Mouse (Mus musculus) forebrain, embryonic 11.5 days (tissue): Measurements from ENCODE around the gene Glo1. TPM values are rescaled to one million over a fixed set of nuclear protein-coding genes. Genes with fewer than 3 reads are reported as not detected.
"Not testable (repeated sequence)": the region's sequence is repeated elsewhere in the genome, so short reads cannot be mapped to it uniquely, and the experiment has no call there.

Source experiments
- ATAC-seq: fragments of 200-750 bp; cut with Nextera tagmentation; replicated peaks from 2 replicates; pipeline ENCODE4 v1.8.0; 2017; ENCODE audit warnings: moderate TSS enrichment; ENCODE audit not compliant: low FRiP score
- DNase-seq: peaks from one replicate; pipeline ENCODE4 v3.0.0-alpha.2; 2017; ENCODE audit warnings: low spot score
- H3K27ac ChIP-seq: fragments of 300-500 bp; sonication (generic); 2 replicates; pipeline ENCODE4 v1.5.1; 2014; ENCODE audit warnings: low read depth, low read length
- H3K27me3 ChIP-seq: fragments of 300-500 bp; sonication (generic); 2 replicates; pipeline ENCODE4 v1.6.1; 2014; ENCODE audit warnings: mild to moderate bottlenecking, low read length, mixed read lengths; ENCODE audit not compliant: control insufficient read depth, insufficient read depth
- H3K36me3 ChIP-seq: fragments of 300-500 bp; sonication (generic); 2 replicates; pipeline ENCODE4 v1.6.1; 2014; ENCODE audit warnings: mild to moderate bottlenecking, low read length, moderate library complexity, mixed read lengths; ENCODE audit not compliant: control insufficient read depth, insufficient read depth
- H3K4me1 ChIP-seq: fragments of 300-500 bp; sonication (generic); replicated peaks from 2 replicates; pipeline ENCODE4 v1.6.1; 2014; ENCODE audit warnings: low read length, mixed read lengths; ENCODE audit not compliant: control insufficient read depth, insufficient read depth
- H3K4me2 ChIP-seq: fragments of 300-500 bp; sonication (generic); 2 replicates; pipeline ENCODE4 v1.6.1; 2014; ENCODE audit warnings: low read depth, mild to moderate bottlenecking, low read length, moderate library complexity, mixed read lengths; ENCODE audit not compliant: severe bottlenecking
- H3K4me3 ChIP-seq: fragments of 300-500 bp; sonication (generic); 2 replicates; pipeline ENCODE4 v1.5.1; 2014; ENCODE audit warnings: low read depth, low read length
- H3K9ac ChIP-seq: fragments of 300-500 bp; sonication (generic); 2 replicates; pipeline ENCODE4 v1.6.1; 2014; ENCODE audit warnings: low read length
- H3K9me3 ChIP-seq: fragments of 300-500 bp; sonication (generic); 2 replicates; pipeline ENCODE4 v1.6.1; 2016; ENCODE audit warnings: low read length, mixed read lengths; ENCODE audit not compliant: control insufficient read depth
- WGBS: fragments of 180-500 bp; shearing (Covaris S2); extraction: QIAGEN DNeasy Blood & Tissue Kit; methylation state at CpG from one replicate; pipeline ENCODE4 v1.1.7; 2014; 5-methylcytosine and 5-hydroxymethylcytosine counted together
- polyA plus RNA-seq: library from polyadenylated mRNA; unstranded; fragments of >200 nt; fragmentation: Nextera tagmentation; extraction: Ambion mirVana; gene quantifications from 2 replicates; pipeline ENCODE4 v1.2.1, GENCODE M21; 2014

The Glo1 gene
- polyA plus RNA-seq, 1 experiment from 2014 or later, result 288 TPM

- ATAC-seq, result no peak
These were observed 31.0 kb upstream of the Glo1 start for GRCm38 (mm10) chr17:30657530-30658151.

GRCm38 (mm10) chr17:30653010-30653409, 26.3 kb upstream of the Glo1 start:
- Histone ChIP-seq H3K27ac (no peak overlapping the region), H3K4me2 (no peak overlapping the region), H3K4me1 (no peaks in the 10 kb centered on the region), H3K9me3 (no peaks in the 10 kb centered on the region; the same call in 1 of the 2 replicates), H3K4me3 (no peak overlapping the region), H3K36me3 (no peaks in the 10 kb centered on the region), H3K9ac (no peak overlapping the region), H3K27me3 (no peaks in the 10 kb centered on the region)
- no peak for ATAC-seq
- 98% methylated on average over 6 of the region's 6 CpGs for WGBS
- DNase-seq, result no peak

More at GRCm38 (mm10) chr17:30657530-30658151, 31.0 kb upstream of the Glo1 start:
- no peaks in the 10 kb centered on the region for H3K36me3 ChIP-seq
- H3K9ac ChIP-seq, result peak overlapping the region; percentile 45
- H3K27ac ChIP-seq, result no peak overlapping the region
- no peaks in the 10 kb centered on the region for H3K9me3 ChIP-seq
- H3K4me3 ChIP-seq, result peak overlapping the region; percentile 30
- no peak for DNase-seq
- no peaks in the 10 kb centered on the region for H3K27me3 ChIP-seq
- WGBS, result 63% methylated on average over 8 of the region's 8 CpGs
- H3K4me2 ChIP-seq, result peak overlapping the region; percentile 48
- H3K4me1 ChIP-seq, result no peaks in the 10 kb centered on the region

- H3K9me3 ChIP-seq, result no peaks in the 10 kb centered on the region; the same call in 1 of the 2 replicates
- ATAC-seq (no peak), DNase-seq (no peak)
- WGBS, result 93% methylated on average over 3 of the region's 3 CpGs
- no peak overlapping the region for H3K9ac ChIP-seq
- H3K4me3 ChIP-seq, result no peak overlapping the region
- no peak overlapping the region for H3K4me2 ChIP-seq
- H3K4me1 ChIP-seq, result no peaks in the 10 kb centered on the region
- H3K27ac ChIP-seq, result no peak overlapping the region
- H3K27me3 ChIP-seq, result no peaks in the 10 kb centered on the region
- H3K36me3 ChIP-seq, result no peaks in the 10 kb centered on the region
These were observed 22.1 kb upstream of the Glo1 start for GRCm38 (mm10) chr17:30648770-30649169.

- no peaks in the 10 kb centered on the region for H3K27me3 ChIP-seq
- H3K4me2 ChIP-seq, result no peak overlapping the region
- no peak overlapping the region for H3K27ac ChIP-seq
- DNase-seq (no peak), ATAC-seq (no peak)
- H3K4me3 ChIP-seq, result no peak overlapping the region
- H3K36me3 ChIP-seq, result no peaks in the 10 kb centered on the region
- no peaks in the 10 kb centered on the region for H3K4me1 ChIP-seq
- 96% methylated on average over 5 of the region's 5 CpGs for WGBS
- no peaks in the 10 kb centered on the region for H3K9me3 ChIP-seq
- H3K9ac ChIP-seq, result no peak overlapping the region
These were observed 14.2 kb upstream of the Glo1 start for GRCm38 (mm10) chr17:30640896-30641295.

- Histone ChIP-seq H3K9me3 (no peaks in the 10 kb centered on the region), H3K4me3 (no peak overlapping the region), H3K36me3 (no peaks in the 10 kb centered on the region), H3K4me1 (no peaks in the 10 kb centered on the region), H3K4me2 (no peak overlapping the region), H3K27me3 (no peaks in the 10 kb centered on the region), H3K9ac (no peak overlapping the region), H3K27ac (no peak overlapping the region)
- DNase-seq (peak; percentile 35), ATAC-seq (no peak)
- 72% methylated on average over 2 of the region's 2 CpGs for WGBS
These were observed 12.3 kb upstream of the Glo1 start for GRCm38 (mm10) chr17:30638996-30639395.

- no peaks in the 10 kb centered on the region for H3K27me3 ChIP-seq
- H3K27ac ChIP-seq, result peak overlapping the region; percentile 46
- no peak overlapping the region for H3K9ac ChIP-seq
- 68% methylated on average over 1 of the region's 1 CpGs for WGBS
- H3K9me3 ChIP-seq, result no peaks in the 10 kb centered on the region
- no peak for ATAC-seq
- no peak for DNase-seq
- H3K4me3 ChIP-seq, result no peak overlapping the region
- H3K4me1 ChIP-seq, result no peaks in the 10 kb centered on the region
- H3K36me3 ChIP-seq, result no peaks in the 10 kb centered on the region
- H3K4me2 ChIP-seq, result no peak overlapping the region
These were observed 11.0 kb upstream of the Glo1 start for GRCm38 (mm10) chr17:30637714-30638113.

- 24% methylated on average over 14 of the region's 17 CpGs for WGBS
- Histone ChIP-seq H3K27ac (no peak overlapping the region), H3K4me1 (no peaks in the 10 kb centered on the region), H3K4me3 (no peak overlapping the region), H3K36me3 (no peaks in the 10 kb centered on the region), H3K9me3 (no peaks in the 10 kb centered on the region), H3K4me2 (no peak overlapping the region), H3K27me3 (no peaks in the 10 kb centered on the region), H3K9ac (no peak overlapping the region)
- ATAC-seq (no peak), DNase-seq (peak; percentile 80)
These were observed 8.7 kb upstream of the Glo1 start for GRCm38 (mm10) chr17:30635367-30635766.

GRCm38 (mm10) chr17:30624132-30624531, 2.5 kb downstream of the Glo1 start, which contains the start of gene Dnah8:
TSS of gene Dnah8 (plus strand) at chr17:30624354.
- not testable (repeated sequence) for H3K9ac ChIP-seq, ATAC-seq, H3K4me3 ChIP-seq, H3K27ac ChIP-seq, H3K4me1 ChIP-seq, H3K9me3 ChIP-seq, DNase-seq, H3K36me3 ChIP-seq, H3K27me3 ChIP-seq, H3K4me2 ChIP-seq
- no CpG with 5 or more reads among the region's 20 CpGs for WGBS

- WGBS, result 84% methylated on average over 3 of the region's 3 CpGs
- Histone ChIP-seq H3K4me1 (no peaks in the 10 kb centered on the region), H3K4me2 (no peak overlapping the region), H3K27ac (no peak overlapping the region), H3K9ac (no peak overlapping the region), H3K36me3 (no peaks in the 10 kb centered on the region), H3K27me3 (no peaks in the 10 kb centered on the region), H3K4me3 (no peak overlapping the region), H3K9me3 (no peaks in the 10 kb centered on the region)
- ATAC-seq (no peak), DNase-seq (no peak)
These were observed 3.5 kb downstream of the Glo1 start for GRCm38 (mm10) chr17:30623200-30623599.
